Mouse (Mus musculus) liver, postnatal 0 days (tissue): ENCODE results near the gene Nrxn1. TPM values are rescaled to one million over a fixed set of nuclear protein-coding genes. Genes with fewer than 3 reads are reported as not detected.

Experiments
- ATAC-seq: fragments of 200-750 bp; cut with Nextera tagmentation; 2 replicates; pipeline ENCODE4 v1.8.0; 2017; ENCODE audit warnings: mild to moderate bottlenecking, moderate library complexity
- DNase-seq: peaks from one replicate; pipeline ENCODE4 v3.0.0-alpha.2; 2016
- H3K27ac ChIP-seq: fragments of 300-500 bp; sonication (generic); 2 replicates; pipeline ENCODE4 v1.5.1; 2014; ENCODE audit warnings: antibody characterized with exemption, moderate library complexity, mild to moderate bottlenecking, low read depth
- H3K27me3 ChIP-seq: fragments of 300-500 bp; sonication (generic); 2 replicates; pipeline ENCODE4 v1.6.1; 2014; ENCODE audit warnings: low read length, control low read depth, mixed read lengths; ENCODE audit not compliant: insufficient read depth
- H3K36me3 ChIP-seq: fragments of 300-500 bp; sonication (generic); replicated peaks from 2 replicates; pipeline ENCODE4 v1.6.1; 2014; ENCODE audit warnings: mild to moderate bottlenecking, control low read depth, low read length, moderate library complexity, mixed read lengths; ENCODE audit not compliant: insufficient read depth
- H3K4me1 ChIP-seq: fragments of 300-500 bp; sonication (generic); 2 replicates; pipeline ENCODE4 v1.6.1; 2014; ENCODE audit warnings: antibody characterized with exemption, mild to moderate bottlenecking, control low read depth; ENCODE audit not compliant: insufficient read depth
- H3K4me2 ChIP-seq: fragments of 300-500 bp; sonication (generic); 2 replicates; pipeline ENCODE4 v1.6.1; 2014; ENCODE audit warnings: low read depth, mild to moderate bottlenecking, low read length, moderate library complexity, mixed read lengths
- H3K4me3 ChIP-seq: fragments of 300-500 bp; sonication (generic); 2 replicates; pipeline ENCODE4 v1.5.1; 2014; ENCODE audit warnings: low read depth, low read length
- H3K9ac ChIP-seq: fragments of 300-500 bp; sonication (generic); replicated peaks from 2 replicates; pipeline ENCODE4 v1.6.1; 2014; ENCODE audit warnings: mild to moderate bottlenecking, moderate library complexity
- H3K9me3 ChIP-seq: fragments of 300-500 bp; sonication (generic); 2 replicates; pipeline ENCODE4 v1.6.1; 2016; ENCODE audit warnings: mild to moderate bottlenecking, control low read depth, low read length, mixed read lengths
- CTCF ChIP-seq: sonication (generic); IDR thresholded peaks from 2 replicates; pipeline ENCODE4 v1.5.1; 2016; ENCODE audit warnings: antibody characterized with exemption, low read depth
- EP300 ChIP-seq: IDR thresholded peaks from 2 replicates; pipeline ENCODE4 v1.6.1; 2016; ENCODE audit warnings: antibody characterized with exemption, low read depth, mild to moderate bottlenecking
- WGBS: fragments of 180-500 bp; shearing (Covaris S2); extraction: QIAGEN DNeasy Blood & Tissue Kit; methylation state at CpG from one replicate; pipeline ENCODE4 v1.1.7; 2014; ENCODE audit not compliant: insufficient replicate concordance; 5-methylcytosine and 5-hydroxymethylcytosine counted together
- polyA plus RNA-seq: library from polyadenylated mRNA; unstranded; fragments of >200 nt; fragmentation: Nextera tagmentation; extraction: Ambion mirVana; gene quantifications from 2 replicates; pipeline ENCODE4 v1.2.1, GENCODE M21; 2015

Gene Nrxn1
- polyA plus RNA-seq, 1 experiment from 2014 or later = 0.41 TPM

DNA sequence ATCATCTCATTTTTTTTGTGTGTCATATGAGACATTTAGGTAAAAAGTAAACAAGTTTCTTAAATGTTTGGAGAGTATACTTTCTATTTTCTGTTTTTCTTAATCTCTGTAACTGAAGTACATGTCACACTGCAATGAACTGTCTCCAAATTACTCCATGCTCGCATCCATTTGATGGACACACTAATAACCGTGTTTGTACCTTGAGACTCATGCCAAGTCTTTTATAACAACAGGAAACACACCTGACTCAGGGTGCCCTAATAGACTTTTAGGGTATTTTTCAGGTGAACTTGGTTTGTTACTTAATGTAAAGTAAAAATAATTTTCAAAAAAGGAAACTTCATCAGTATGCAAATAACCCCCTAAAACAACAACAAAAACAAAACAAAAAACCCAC is 180.1 kb downstream of the Nrxn1 start:
- 66% methylated on average over 2 of the region's 2 CpGs for WGBS
- Histone ChIP-seq H3K9me3 (no peaks in the 10 kb centered on the region), H3K36me3 (no peaks in the 10 kb centered on the region), H3K27me3 (no peaks in the 10 kb centered on the region), H3K4me2 (no peak overlapping the region), H3K9ac (no peak overlapping the region), H3K27ac (no peak overlapping the region), H3K4me1 (no peaks in the 10 kb centered on the region), H3K4me3 (no peak overlapping the region)
- ATAC-seq = no peak
- no peak for TF ChIP-seq EP300
- no peak for TF ChIP-seq CTCF
- DNase-seq = no peak

DNA sequence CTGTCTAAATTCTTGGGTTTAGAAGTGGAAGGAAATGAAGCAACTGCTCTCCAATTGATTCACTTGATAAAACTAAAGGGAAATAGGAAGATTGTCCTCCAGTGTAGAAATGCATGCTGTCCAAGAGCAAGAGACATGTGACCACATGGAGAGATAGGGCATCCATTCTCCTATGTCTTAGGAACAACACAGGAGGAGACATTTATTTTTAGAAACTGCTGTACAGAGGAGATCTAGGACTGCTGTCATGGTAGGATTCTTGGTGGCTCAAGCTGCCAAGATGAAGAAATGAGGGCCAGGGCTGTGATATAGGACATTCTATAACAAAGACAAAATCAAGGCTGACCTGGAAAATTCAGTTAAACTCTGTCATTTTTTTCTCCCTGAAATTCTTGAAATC is 180.5 kb downstream of the Nrxn1 start:
- ATAC-seq = no peak

DNA sequence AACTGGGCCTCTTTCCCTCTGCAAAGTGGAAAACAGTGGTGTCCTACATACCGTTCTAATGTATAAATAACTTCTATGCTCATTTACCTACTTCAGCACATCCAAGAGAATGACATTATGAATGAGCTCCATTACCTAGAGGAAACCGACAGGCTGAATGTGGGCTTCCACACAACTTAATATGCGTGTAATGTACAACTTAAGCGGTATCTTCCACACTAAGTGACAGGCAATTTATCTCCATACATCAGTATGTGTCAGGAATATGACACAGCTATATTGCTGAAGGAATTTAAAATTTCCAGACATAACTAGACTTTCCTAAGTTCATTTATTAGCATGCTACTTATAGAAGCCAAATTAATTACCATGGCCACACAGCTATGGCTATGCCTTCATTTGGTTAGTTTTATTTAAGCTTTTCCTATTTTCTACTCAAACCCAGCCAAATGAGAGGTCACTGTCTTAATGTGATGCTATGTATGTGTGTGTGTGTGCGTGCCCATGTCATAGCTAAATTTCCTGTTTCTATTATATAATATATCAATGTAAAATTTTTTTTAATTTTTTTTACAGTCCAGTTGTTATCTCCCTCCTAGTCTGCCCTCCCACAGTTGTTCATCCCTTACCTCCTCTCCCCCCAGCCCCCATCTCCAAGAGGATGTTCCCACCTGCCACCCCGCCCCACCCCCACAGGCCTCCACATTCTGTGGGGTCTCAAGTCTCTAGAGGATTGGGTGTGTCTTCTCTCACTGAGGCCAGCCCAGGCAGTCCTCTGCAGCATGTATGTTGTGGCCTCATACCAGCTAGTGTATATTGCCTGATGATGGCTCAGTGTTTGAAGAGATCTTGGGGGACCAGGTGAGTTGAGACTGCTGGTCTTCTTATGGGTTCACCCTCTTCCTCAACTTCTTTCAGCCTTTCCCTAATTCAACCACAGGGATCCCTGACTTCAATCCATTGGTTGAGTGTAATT is 186.5 kb downstream of the Nrxn1 start:
- no peaks in the 10 kb centered on the region for H3K4me1 ChIP-seq
- H3K4me2 ChIP-seq = no peak overlapping the region
- ATAC-seq = no peak
- no peaks in the 10 kb centered on the region for H3K9me3 ChIP-seq
- DNase-seq = no peak
- H3K9ac ChIP-seq = no peak overlapping the region
- TF ChIP-seq EP300 (no peak), CTCF (no peak)
- H3K27ac ChIP-seq = no peak overlapping the region
- no peaks in the 10 kb centered on the region for H3K36me3 ChIP-seq
- WGBS = 80% methylated on average over 6 of the region's 6 CpGs
- H3K27me3 ChIP-seq = no peaks in the 10 kb centered on the region
- no peak overlapping the region for H3K4me3 ChIP-seq

More for the DNA sequence above, 180.5 kb downstream of the Nrxn1 start:
- Histone ChIP-seq H3K27ac (no peak overlapping the region), H3K27me3 (no peaks in the 10 kb centered on the region), H3K4me3 (no peak overlapping the region), H3K4me1 (no peaks in the 10 kb centered on the region), H3K4me2 (no peak overlapping the region), H3K36me3 (no peaks in the 10 kb centered on the region), H3K9me3 (no peaks in the 10 kb centered on the region), H3K9ac (no peak overlapping the region)
- no peak for DNase-seq
- no peak for TF ChIP-seq CTCF
- TF ChIP-seq EP300 = no peak

DNA sequence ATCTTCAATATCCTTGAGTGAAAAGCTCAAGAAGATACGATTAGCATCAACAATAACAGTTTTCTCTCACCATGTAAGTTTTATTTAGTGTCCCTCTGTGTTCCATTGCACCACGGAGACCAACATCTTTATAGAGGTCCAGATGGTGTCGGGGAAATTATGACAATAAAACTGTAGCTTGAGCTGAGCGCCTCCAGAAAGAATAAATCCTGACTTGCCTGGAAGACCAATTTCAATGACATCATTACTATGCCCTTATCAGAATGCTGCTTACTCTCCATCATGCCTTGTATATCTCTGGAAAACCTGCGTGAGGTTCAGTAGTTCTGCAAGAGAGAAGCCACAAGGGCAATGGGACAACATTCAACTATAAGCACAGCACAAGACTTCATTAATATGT is 187.7 kb downstream of the Nrxn1 start:
- Histone ChIP-seq H3K36me3 (no peaks in the 10 kb centered on the region), H3K9me3 (no peaks in the 10 kb centered on the region), H3K4me1 (no peaks in the 10 kb centered on the region), H3K4me3 (no peak overlapping the region), H3K9ac (no peak overlapping the region), H3K27me3 (no peaks in the 10 kb centered on the region), H3K4me2 (no peak overlapping the region), H3K27ac (no peak overlapping the region)
- WGBS = 66% methylated on average over 5 of the region's 5 CpGs
- TF ChIP-seq CTCF = no peak
- no peak for TF ChIP-seq EP300
- ATAC-seq (no peak), DNase-seq (no peak)

DNA sequence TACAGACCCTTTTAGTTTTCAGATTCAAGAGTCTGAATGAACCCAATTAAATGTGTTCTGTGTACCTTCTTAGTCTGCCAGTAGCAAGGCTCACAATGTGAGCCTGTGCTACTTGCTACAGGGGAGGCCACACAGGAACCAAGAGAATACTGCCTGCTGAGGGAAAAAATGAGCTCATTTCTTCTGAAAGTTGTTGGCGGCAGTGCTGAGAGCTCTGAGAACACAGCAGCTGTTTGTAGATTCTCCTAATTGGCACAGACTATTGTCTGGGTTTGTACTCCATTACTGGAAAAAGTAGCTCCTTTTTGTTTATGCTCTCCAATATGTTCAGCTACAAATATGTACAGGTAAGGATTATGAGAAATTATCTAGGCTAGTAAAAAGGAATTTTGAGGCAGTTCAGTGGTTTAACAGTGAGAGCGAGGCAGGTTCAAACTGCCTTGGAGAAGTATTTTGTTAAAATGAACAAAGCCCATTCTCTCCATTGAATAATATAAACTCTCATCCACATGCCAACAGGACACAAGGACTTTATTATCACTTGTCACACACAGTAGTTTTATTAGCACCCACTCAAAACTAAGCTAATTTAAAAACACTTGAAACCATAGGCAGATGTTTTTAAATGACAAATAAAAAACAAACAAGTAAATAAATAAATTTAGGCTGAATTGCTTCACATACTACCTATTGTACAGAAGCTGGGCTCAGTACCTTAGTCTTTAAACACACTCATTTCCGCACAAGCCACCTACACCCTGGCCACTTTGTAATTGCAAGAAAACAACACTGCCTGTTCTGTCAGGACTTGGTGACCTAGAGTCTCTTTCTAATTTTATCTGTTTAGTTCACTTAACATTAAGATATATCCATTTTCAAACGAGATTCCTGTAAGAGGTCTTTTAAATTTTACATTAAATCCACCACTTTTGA is 200.3 kb downstream of the Nrxn1 start:
- no peak for TF ChIP-seq CTCF
- H3K36me3 ChIP-seq = no peaks in the 10 kb centered on the region

DNA sequence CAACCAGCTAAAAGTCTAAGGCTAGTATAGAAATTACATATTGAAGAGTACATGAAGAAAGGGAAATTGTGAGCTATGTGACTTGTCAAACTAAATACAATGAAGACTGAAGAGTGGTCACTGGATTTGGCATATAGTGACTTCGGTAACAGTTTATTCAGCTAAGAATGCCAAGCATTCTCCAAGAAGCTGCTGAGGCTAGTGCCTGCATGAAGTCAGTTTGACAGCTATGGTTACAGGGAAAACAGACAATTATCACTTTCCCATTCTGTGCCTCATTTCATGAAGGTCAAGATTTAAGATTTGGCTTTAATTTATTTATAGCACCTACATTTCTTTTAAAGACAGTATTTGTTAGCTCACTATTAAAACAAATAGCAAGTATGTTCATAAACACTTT is 201.2 kb downstream of the Nrxn1 start:
- WGBS = 59% methylated on average over 1 of the region's 1 CpGs
- no peak for TF ChIP-seq CTCF
- no peak for TF ChIP-seq EP300
- Histone ChIP-seq H3K36me3 (no peaks in the 10 kb centered on the region), H3K4me2 (no peak overlapping the region), H3K9ac (no peak overlapping the region), H3K4me3 (no peak overlapping the region), H3K27me3 (no peaks in the 10 kb centered on the region), H3K27ac (no peak overlapping the region), H3K4me1 (no peaks in the 10 kb centered on the region), H3K9me3 (no peaks in the 10 kb centered on the region)
- DNase-seq = no peak
- no peak for ATAC-seq

More for the DNA sequence above, 200.3 kb downstream of the Nrxn1 start:
- Histone ChIP-seq H3K9me3 (no peaks in the 10 kb centered on the region), H3K27ac (no peak overlapping the region), H3K9ac (no peak overlapping the region), H3K27me3 (no peaks in the 10 kb centered on the region), H3K4me2 (no peak overlapping the region), H3K4me1 (no peaks in the 10 kb centered on the region), H3K4me3 (no peak overlapping the region)
- DNase-seq = no peak
- ATAC-seq = no peak
- WGBS = 58% methylated on average over 4 of the region's 4 CpGs
